Mouse (Mus musculus) WW6 (cell line): ENCODE results near the gene Fam78b.

Source experiments
- DNase-seq: peaks from one replicate; pipeline ENCODE4 v3.0.0-alpha.2; 2013; ENCODE audit warnings: low read depth, low spot score

The Fam78b gene

DNA sequence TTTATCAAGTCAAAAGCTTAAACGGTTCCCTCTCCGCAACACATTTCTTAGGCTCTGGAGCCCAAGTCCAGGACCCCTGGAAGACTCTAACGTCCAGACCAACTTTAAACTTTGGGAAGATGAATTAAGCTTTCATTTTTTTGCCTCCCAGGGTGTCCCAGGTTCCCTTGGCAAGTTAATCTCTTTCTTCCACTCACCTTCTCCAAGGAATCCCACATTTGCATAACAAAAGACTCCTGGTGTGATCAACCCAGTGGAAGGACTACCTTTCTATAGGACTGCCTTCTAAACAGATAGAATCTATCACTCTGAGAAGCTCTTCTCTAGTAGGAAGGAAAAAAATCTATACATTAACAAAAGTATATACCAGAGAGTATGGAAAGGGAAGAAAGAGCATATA is 92.3 kb downstream of the Fam78b start:
- DNase-seq = no peak

DNA sequence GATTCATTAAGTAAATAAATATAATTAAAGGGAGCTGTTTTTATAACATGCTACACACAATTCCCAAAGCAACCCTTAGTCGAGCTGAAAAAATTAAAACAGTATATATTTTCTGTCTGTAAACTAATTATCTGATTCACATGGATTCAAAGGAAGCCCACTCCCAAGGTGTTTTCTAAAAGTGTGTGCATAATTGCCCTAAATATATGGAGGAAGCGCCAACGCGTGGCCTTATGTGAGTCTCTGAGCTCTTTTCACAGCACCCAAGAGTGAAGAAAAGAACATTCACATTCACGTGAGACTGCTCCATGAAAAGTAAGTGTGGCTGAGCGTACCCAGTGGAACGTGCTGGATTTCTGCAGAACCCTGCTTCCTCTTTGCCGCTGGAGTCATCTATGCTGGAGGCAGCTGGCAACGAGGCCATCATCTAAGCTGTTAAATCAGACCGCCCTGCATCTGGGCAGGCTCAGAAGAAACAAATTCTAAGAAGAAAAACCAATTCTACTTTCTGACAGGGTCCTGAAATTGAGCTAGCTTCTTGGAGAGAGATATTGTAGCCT is 93.5 kb downstream of the Fam78b start:
- DNase-seq = no peak

DNA sequence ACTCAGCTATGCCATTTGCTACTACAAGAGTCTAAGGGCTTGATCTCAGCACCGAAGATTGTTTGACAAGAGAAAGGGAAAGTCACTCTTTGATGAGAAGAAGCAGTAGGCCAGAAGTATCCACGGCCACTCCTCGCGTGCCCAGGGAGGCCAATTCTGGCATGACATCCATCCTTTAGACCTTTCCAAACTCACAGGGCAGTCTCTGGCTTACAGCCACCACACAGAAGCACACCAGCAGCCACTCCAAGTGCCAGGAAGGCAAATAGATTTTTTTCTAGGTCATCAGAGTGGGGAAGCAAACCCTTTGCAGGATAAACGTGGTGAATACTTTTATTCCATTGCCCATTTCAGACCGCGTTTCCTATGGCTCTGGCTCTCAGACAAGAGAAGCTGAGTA is 97.5 kb downstream of the Fam78b start:
- no peak for DNase-seq

DNA sequence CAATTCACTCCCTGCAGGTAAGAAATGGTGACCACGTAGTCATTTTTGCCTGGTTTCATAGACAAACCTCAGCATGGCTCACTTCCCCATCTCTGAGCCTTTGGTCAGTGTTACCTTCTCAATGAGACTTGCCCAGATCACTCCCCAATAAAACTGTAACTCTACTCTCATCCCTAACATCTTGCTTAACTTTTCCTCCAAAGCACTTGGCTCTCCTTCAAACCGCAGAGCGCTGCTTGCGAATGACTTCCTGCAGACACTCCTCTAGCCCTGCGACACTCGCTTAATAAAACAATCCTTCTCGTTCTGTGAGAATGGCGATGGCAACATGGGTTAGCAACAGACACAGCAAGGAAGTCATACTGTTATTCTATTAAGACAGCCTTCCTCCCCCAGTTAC is 100.8 kb downstream of the Fam78b start:
- DNase-seq = no peak

DNA sequence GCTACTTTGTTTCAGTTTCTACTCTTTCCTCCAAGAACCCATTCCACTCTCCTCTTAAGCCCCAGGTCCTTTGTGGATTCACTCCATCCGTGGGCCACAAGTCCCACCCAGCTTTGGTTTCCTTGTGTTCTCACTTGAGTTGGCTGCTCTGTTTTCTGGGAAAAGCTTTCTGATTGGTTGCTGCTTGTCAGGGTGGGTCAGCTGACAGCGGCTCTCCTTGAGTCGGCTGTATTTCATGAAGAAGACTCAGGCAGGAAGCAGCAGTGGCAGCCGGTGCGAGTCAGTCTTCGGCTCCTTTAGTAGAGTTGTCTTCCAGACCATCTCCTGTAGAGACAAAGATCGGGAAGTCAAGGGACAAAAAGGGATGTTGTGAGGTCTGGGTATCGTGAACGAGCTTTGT is 101.3 kb downstream of the Fam78b start:
- DNase-seq = no peak

DNA sequence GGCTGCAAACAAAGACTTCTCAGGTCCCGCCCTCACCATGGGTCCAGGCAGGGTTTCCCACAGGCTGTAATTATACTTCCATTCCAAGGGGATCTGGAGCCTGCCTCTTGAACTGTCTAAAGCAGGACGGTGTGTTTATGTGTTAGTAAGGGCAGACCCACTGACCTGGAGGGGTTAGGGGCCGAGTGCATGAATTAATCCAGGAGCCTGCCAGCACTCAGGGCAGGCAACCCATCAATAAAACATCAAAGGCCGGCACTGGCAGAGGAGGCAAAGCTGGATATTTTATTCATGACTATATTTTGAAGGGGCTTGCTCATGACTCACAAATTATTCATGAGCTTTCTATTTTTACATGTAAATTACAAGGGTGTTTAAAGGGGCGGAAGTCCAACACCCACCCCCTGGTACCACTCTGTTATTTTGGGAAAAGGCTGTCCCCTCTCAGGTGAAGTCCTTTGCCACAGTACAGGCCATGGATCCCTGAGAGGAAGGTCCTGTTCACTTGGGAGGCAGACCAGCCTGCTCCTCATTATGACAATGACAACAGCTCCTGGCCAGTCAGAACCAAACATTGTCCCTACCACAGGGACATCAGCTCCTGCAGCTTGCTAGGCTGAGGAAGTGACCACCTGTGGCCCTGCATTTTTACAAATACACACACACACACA is 103.9 kb downstream of the Fam78b start:
- DNase-seq = no peak

DNA sequence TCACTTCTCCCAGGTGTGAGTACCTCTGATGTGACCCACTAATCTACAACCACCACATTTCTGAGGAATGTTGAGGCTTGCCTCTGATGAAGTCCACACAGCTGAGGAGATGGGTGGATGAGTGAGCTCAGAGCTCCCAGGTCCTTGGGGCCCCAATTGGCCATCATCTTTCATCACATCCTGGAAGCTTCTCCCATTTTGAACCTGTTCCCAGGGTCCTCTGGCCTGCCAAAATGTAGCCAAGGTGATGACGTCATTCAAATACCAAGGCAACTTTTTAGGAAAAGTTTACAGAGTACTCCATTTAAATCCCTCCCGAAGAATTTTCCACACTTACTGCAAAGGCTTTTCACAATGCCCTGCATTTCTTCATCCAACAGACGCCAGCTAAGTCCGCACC is 104.7 kb downstream of the Fam78b start:
- DNase-seq = no peak

DNA sequence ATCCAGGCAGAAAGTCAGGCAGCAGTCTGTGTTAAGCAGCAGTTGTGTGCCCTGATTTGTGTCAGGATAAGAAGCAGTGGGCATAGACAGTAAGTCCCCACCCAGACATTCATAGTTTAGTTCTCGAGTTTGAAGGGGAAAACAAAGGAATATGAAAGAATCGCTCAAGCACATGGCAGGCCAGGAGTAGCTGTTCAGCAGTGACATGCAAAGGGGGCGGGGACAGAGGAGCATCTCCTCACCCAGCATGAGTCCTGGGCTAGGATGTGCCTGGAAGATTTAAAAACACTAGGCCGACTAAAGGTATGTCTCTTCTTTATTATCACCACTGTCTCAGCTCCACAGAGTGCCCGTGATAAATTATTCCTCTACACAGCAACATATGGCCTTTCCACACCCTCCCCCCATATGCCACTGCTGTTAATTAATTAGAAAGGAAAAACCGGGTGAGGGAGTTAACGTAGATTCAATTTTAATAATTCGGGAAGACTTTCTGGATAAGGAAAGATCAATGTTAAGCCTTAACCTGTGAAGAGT is 107.8 kb downstream of the Fam78b start:
- DNase-seq = no peak

DNA sequence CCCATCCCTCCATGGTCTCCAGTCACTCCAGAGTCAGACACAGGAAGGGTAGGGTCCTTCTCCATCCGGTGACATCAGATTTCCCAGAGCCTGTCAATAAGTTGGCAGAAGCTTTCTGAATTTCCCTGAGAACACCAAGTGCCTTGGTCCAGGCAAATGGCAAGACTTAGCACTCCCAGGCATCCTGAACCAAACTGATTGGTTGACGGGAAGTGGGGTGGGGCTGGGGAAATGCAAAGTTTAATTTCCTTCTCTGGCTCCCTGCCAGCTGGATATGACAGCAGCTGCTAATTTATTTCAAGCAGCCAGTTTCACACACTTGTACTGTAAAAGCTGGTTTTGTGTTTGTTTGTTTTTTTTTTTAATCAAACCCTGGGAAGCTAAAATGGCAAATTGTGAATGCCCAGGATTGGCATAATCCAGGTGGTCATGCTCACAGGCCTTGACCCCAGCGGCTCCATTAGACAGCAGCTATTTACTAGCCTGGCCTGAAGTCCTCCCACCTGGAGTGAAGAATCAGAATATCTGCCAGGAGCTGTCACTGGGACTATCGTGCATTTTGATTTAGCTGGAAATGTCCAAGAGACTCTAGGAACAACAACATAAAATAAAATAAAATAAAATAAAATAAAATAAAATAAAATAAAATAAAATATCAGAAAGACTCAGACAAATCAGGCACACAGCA is 113.3 kb downstream of the Fam78b start:
- DNase-seq = no peak

DNA sequence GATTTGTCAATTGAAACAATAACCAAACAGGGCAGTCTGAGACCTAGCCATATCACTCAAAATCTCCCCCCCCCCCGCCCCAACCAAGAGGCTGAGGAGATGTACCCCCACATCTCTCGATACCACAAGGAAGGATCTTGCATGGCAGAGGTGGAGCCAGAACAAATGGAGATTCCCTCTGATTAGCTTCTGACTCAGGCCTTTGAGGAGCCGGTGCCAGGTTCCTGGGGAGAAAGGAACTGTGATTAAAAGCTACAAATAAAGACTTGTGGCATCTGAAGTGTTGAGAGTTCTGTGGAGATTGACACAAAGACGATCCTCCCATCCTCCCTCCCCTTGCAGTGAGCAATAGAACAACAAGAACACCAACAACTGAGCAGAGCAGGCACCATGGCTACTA is 113.9 kb downstream of the Fam78b start:
- DNase-seq = no peak

DNA sequence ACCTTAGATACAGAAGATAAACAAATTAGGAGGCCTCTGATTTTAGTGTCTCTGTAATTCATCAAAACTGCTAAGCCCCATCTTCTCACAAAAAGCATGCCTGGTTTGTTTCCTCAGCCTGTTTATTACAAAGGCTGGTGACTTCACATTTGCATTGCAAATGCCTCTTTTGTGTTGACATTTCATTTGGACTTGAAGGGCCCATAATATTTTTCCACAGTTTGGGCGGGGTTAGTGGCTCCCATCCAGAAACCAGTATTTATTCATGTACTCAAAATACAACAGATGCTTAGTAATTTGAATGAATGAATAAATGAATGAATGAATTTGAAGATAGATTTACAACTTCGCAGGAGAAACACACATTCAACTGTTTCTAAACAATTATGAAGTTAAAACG is 115.5 kb downstream of the Fam78b start:
- DNase-seq = no peak

DNA sequence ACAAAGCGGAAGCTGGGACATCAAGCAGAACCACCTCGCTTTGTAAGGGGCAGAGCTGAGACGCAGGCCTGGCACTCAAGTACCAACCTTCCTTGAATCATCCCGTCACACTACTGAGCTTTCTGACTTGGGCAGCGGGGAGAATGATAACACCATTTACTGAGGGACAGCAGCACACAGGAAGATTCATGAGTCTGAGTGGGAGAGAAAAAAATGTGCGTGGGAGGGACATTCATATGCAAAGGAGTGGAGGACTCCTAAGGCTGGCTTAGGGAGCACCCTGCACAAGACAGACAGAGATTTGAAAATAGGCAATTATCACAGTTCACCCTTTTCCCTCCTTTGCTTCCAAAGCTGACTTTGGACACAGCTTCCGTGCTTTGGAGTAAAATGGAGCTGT is 117.8 kb downstream of the Fam78b start:
- DNase-seq = no peak

DNA sequence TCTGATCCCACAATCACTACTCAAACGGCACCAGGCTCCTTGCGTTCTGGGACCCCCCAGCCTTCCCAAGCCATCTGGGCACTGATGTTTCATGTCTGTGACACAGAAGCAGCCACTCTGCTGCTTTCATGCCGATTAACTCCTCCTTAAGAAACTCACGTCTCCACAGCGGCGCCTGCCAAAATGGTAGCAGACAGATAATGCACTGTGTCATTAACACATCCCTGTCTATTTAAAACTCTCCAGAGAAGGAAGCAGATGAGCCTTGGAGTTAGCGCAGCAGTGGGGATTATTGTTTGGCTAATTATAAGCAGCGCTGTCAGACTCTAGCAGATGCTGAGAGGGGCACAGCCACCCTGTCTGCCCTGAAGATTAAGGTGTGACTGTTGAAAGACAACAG is 118.2 kb downstream of the Fam78b start:
- no peak for DNase-seq

DNA sequence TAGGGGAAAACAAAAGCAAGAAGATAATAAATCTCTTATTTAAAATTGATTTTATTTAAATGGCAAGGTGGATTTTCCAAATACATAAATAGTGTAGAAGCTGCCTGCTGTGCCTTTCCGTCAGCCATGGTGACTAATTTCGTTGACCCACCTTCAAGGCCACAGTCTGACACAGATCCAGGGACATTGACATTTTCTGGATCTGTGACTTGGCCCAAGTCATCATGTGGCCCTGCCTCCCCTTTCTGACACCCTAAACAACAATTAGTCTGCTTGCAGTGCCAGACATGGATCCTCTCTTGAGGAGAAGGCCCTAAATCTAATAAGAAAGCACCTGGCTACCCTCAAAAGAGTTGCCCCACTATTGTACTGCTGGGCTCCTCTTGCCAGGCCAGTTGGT is 121.2 kb downstream of the Fam78b start:
- no peak for DNase-seq

DNA sequence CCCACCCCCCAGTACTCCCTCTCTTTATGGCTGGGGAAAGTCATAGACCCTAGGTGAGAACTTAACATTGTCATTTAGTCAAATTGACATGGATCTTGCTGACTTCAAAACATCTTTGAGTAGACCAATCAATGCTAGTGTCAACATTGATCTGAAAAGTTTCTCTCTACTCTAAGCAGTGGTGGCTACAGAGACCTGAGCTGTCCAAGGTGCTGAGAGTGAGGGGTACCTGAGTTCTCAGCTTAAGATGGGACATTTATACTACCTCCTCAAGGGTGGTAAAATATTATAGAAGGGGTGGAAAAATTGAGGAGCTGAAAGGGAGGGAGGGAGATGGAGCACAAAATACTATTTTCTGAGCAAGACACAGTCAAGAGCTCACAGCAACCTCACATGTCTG is 122.3 kb downstream of the Fam78b start:
- no peak for DNase-seq

DNA sequence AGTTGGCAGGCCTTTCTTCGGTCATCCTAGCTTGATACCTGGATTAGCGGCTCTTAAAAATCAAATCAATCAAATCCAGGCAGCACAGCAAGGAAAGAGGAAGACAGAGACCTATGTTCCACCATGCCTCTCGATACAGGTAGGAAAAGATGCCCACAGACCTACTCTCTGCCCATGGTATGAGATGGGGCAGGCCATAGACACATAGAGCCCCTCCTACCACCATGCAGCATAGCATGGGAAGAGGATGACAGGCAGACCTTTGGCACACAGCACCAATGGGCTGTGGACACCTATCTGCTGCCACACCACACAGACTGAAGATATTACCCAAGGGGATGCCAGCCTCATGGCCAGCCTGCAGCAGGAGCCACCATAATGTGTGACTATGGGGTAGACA is 124.7 kb downstream of the Fam78b start:
- no peak for DNase-seq

DNA sequence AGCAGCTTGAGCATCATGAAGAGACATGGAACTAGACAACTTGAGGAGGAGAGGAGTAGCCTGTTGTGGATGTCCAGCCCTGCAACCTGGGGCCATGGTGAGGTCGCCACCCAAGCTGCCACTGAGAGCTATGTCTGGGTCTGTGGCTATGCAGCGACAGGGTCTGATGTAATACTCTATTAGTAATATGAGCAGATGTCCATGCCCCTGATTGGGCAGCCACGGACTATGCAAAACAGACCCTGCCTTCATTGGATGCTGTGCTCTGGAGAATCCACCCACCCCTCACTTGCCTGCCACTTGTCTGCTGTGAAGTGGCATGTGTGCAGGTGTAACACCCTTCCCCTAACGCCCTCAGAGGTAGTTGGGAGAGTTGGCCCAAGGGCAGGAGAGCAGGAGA is 125.1 kb downstream of the Fam78b start:
- no peak for DNase-seq

DNA sequence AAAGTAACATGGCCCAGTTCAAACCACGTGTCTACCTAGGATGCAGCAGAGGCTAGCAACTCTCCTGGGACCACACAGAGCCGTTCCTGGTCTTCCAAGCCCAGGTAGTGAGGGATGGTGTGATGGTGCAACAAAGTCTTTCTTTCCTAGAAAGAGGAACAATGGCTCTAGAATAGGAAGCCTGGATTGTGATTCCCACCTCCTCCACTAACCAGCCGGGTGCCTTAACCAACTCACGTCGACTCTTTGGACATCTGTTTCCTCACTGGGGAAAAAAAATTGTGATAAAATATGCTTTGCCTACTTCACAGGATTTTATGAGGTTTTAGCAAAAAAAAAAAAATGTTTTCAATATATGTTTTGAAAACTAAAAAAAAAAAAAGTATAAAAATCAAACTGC is 134.5 kb downstream of the Fam78b start:
- DNase-seq = no peak
